Mouse (Mus musculus) thymus, adult 2 months (tissue): ENCODE measurements around the gene Ankrd40.

Experiments
- CTCF ChIP-seq: fragments of 200-500 bp; IDR thresholded peaks from 2 replicates; pipeline ENCODE4 v1.5.1; 2012; ENCODE audit warnings: mild to moderate bottlenecking, control low read depth, low read length, moderate library complexity, borderline replicate concordance; ENCODE audit not compliant: control insufficient read depth, poor library complexity, insufficient read depth; ENCODE audit errors: extremely low read depth
- POLR2A ChIP-seq: fragments of 200-500 bp; IDR thresholded peaks from 2 replicates; pipeline ENCODE4 v1.6.1; 2012; ENCODE audit warnings: mild to moderate bottlenecking, low read length, control low read depth, moderate library complexity; ENCODE audit not compliant: control insufficient read depth, poor library complexity, insufficient read depth; ENCODE audit errors: extremely low read depth

DNA sequence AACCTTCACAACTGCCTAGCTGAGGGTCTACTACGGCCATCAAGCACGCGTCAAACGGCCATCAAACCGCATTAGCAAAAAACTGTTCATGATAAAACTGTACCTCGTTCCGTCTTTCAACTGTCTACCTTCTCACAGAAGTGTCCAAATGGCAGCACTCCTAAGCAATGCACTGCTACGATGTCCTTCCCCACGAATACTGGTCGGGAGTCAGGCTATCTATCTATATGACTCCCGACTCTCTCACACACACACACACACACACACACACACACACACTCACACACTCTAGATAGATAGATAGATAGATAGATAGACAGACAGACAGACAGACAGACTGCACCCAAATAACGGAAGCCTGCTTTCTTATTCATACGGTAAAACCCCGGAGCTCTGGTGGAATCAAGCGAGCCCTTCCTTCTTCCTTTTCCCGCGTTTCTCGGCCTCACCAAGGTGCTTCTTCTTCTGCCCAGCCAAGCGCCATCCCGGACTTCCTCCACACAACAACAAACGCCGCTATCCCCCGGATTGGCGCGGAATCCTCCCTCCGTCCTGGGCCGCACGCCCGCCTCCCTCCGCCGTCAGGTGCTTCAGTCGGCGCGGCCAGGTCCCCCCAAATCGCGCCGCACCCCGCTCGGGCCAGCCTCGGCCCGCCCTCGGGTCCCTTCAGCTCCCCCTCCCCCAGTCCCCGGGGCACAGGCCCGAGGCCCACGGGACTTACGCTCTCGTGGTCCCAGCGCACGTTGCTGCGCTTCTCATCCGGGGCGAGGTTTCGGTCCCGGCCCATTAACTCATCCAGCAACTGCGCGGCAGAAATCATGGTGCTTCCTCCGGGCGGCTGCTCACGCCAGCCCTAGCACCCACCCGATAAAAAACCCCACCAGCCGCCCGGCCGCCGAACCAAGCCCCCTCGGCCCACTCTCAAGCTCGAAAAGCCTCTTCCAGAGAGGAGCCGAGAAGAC is 6.6 kb upstream of the Ankrd40 start:
- TF ChIP-seq CTCF (no peak), POLR2A (no peak)
